Mouse (Mus musculus): ENCODE measurements around the gene Enpp6.

DNA sequence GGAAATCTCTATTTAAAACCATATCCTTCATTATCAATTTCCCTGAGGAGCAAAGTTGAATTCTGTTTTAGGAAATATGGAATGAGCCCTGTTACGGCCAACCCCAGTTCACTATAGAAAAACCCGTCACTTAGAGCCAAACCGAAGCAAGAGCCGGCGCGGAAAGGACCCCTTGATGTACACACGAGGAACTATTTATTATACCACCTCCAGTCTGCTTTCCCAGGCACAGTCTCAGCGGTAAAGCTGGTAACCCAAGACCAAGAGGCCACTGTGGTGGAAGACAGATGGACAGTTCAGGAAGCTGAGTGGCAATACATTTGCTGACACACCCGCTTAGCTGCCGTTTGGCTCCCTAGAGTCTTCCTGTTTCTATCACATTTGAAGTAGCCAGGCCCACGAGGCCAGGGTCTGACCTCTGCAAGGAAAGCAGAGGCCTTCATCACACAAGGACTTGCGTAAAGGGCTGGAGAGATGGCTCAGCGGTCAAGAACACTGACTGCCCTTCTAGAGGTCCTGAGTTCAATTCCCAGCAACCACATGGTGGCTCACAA, 21.6 kb downstream of the Enpp6 start:
- no peak for TF ChIP-seq CTCF (IDR thresholded peaks at IDR 0.05; ENCODE audit: low read depth, low read length)
- no peak for TF ChIP-seq GATA1 (IDR thresholded peaks at IDR 0.05; ENCODE audit: borderline replicate concordance, low read length)
- no peak for TF ChIP-seq POLR2AphosphoS5 (IDR thresholded peaks at IDR 0.05; ENCODE audit: insufficient replicate concordance, low read depth, low read length)
- no peak for TF ChIP-seq TAL1 (conservative IDR thresholded peaks at IDR 0.05; ENCODE audit: low read depth, low read length)
